Mouse (Mus musculus) bone marrow macrophage, adult 2 months (primary cell): ENCODE data around the gene Ano2.

ENCODE experiments used
- CTCF ChIP-seq: IDR thresholded peaks from 2 replicates; pipeline ENCODE4 v1.5.1; 2012; ENCODE audit warnings: low read depth, mild to moderate bottlenecking, low read length, moderate library complexity
- POLR2A ChIP-seq: IDR thresholded peaks from 2 replicates; pipeline ENCODE4 v1.6.1; 2012; ENCODE audit warnings: mild to moderate bottlenecking, low read depth, low read length, borderline replicate concordance

- TF ChIP-seq CTCF (no peak), POLR2A (no peak)
These were observed 264.7 kb downstream of the Ano2 start for GRCm38 (mm10) chr6:125954965-125955364.
